Mouse (Mus musculus): ENCODE measurements at regions not wholly inside any gene's neighbourhood (a gene's known extent, or its start where the extent isn't known, plus 50 kb on each side); places are given as distances from the start of the nearest gene placed in this dataset.

DNA sequence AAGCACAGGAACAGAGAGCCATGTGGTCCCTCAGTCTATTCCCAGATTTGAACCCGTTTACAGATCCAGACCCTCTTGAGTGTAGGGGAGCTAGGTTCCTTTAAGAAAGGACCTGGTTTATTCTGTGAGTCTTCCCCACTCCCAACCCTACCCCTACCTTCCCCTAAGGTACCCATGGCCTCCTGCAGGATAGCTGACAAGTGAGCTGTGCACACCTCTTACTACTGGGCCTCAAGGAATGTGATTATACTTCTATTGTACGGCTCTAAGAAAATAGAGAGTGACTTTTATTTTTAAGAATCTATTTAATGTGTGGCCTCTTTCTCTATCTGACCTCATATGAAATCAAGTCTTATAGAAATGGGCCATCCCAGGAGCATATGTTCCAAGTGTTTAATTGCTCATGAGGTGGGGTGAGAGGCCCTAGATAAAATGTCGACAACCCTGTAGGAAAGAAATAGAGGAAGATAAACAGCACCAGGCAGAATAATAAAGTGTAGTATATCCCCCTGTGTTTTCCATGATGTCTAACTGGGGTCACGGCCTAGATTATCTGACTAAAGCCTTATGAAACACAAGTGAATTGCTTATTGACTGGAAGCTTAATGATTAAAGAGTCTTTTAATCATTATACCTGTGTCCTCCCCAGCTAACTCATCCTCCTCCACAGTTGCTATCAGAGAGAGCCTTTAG lies 145.7 kb upstream of the Cdh5 start:
- intact Hi-C loops (cut with DNase I; ENCODE audit: low total_unique reads), result no loop called here

DNA sequence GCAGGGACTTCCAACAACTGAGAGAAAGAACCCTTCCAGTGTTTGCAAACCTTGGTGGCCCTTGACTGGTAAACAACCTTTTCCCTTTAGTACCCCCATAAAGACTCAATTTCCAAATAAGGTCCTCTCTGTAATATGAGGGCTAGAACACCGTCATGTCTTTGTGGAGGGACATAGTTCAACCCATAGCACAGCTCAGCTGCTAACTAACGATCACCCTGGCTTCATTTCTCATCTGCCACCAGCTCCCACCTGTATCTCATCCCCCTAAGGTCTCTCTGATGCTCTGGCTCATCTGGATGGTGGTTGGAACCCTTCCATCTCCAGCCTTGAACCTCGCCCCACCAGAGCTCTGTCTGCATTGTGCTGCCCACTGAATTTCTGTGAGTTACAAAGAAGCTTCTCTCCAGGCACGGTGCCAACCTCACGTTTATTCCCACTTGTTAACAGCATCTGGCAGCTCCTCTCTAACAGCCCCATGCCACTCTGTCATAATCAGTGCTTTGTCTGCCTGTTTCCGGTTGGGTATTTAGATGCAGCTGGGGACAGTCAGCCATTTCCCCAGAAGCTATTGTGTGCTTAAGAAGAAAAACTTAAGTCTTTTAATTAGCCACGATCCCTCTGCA lies 137.0 kb upstream of the Cdh5 start:
- intact Hi-C loops (cut with DNase I; ENCODE audit: low total_unique reads), result no loop called here
- DNase-seq, result peak; percentile 7

More for the DNA sequence above, 145.7 kb upstream of the Cdh5 start:
- DNase-seq, result no peak

DNA sequence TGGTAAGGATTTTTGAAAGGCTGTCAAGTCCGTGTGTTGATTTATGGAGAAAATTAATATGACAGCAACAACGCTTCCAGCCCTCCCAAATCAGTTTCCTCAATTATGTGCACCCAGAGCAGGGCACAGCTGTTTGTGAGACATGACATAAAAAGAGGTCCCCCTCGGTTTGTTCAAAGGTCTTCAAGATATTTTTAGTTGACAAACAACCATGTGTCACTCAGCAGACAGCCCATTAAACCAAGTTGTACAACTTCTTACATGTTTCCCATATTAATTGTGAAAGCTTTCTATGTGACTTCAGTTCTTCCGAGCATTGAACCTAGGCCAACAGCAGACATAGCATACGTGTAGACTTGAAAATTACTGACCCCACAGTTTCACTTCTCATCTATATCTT lies 131.5 kb upstream of the Cdh5 start:
- DNase-seq, result no peak
- intact Hi-C loops (cut with DNase I; ENCODE audit: low total_unique reads), result no loop called here

DNA sequence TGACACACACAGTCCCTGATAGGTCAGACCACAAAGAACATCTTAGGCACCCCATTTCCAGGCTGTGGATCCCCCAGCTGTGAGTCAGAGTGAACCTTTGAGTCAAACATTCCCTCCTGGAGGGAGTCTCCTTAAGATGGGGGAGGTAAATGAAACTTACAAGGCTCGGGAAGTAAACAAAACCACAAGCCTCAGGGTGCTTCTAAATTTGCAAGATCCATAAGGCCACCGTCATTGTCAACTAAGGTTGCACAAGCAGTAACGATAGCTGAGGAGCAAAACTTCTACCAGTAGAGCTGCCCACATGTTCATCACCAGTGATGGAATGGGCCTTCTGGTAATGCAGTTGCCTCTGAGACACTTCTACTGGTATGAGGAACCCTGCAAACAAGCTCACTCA lies 130.9 kb upstream of the Cdh5 start:
- intact Hi-C loops (cut with DNase I; ENCODE audit: low total_unique reads), result no loop called here
- no peak for DNase-seq

DNA sequence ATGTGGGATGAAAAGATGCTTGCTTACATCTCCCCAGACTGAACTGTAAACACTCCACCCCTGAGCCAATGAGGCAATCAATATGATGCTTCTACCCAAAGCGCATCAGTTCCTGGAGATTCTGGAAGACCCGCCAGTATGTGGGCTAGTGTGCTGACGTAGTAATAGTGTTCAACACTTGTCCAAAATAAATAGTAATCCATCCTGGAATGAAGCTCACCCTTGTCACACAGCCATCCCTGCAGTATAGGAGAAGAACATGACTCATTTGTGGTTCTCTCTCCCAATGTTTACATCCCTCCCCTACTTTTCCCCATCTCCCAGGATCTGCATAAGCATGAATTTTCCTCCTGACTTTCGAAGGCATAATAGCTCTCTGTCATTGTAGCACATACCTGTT lies 130.5 kb upstream of the Cdh5 start:
- DNase-seq, result no peak
- intact Hi-C loops (cut with DNase I; ENCODE audit: low total_unique reads), result no loop called here

DNA sequence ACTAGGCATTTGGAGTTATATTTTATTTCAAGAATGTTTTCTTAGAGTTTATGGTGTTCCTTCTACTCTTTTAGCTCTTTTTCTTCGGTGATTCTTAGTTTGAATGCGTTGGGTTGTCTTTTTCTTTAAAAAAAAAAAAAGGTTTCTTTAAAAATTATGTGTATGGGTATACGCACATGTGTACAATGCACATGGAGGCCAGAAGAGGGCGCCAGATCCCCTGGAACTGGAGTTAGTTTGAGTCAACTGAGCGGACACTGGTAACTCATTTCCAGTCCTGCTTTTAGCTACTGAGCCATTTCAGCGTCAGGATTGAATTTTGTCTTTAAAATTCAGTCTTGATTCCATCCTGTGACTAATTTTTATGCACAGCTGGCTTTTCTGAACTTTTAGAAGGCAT lies 124.9 kb upstream of the Cdh5 start:
- intact Hi-C loops (cut with DNase I; ENCODE audit: low total_unique reads), result no loop called here

DNA sequence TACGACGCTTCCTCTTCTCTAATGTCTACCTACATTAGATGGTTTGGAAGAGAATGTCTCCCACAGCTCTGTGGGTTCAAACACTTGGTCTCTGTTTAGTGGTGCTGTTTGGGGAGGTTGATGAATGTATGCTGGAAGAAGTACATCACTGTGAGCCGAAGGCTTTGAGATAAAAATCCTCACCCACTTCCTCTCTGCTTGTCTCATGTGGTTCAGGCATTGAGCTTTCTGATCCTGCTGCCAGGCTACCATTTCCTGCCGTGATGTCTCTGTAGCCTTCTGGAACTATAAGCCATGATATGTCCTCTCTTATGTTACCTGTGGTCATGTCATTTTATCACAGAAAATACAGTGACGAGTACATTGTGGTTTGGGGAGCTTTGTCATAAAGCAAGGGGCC lies 122.5 kb upstream of the Cdh5 start:
- intact Hi-C loops (cut with DNase I; ENCODE audit: low total_unique reads), result no loop called here
- DNase-seq, result no peak

More for the DNA sequence above, 124.9 kb upstream of the Cdh5 start:
- DNase-seq, result no peak

DNA sequence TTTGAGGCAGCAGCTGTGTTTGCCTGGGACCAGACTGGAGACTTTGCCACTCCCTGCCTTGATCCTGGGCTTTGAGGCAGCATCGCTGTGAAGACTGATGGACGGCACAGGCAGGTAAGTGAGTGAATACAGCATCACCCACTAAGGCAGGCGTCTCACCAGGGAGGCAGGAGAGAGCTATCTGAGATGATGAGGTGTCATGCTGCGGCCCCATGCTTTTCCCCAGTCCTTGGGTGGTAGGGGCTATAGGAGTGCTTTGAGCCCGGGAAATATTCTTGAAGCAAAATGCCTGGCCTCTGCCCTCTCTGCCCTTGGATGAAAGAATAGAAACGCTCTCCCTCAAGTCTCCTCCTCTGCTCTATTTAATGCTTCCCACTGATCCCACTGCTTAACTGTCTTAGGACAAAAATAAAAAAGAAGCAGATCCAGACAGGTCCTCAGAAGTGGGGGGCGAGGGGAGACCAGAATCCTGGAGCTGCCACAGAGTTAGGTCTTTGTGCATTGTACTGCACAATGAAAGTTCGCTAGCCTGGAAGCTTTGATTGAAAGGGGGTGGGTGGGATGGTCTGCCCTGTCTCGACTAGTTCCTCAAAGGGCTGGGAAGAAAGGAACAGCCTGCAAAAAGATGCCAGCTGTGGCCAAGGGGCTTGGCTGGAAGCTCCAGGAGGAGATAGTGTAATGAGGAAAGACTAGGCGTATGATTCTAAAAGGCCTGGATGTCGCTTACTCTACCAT lies 117.4 kb upstream of the Cdh5 start:
- DNase-seq, result no peak
- intact Hi-C loops (cut with DNase I; ENCODE audit: low total_unique reads), result no loop called here

DNA sequence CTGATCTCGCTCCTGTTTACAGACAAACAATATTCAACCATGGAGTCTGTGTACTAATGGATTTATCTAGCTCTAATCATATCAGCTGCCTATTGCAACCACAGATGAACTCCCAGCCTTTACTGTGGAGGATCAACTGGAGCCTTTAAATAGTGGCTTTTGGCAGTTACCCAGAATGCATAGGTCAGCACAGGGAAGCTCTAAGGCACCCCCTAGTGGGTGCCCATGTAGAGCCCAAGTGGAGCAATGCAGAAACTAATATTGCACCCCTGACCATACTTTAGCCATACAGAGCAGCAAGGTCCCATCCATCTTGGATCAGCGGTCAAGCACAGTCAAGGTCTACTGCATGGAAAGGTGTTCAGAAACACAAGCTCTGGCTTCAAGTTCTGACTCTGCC lies 115.8 kb upstream of the Cdh5 start:
- no peak for DNase-seq
- intact Hi-C loops (cut with DNase I; ENCODE audit: low total_unique reads), result no loop called here

DNA sequence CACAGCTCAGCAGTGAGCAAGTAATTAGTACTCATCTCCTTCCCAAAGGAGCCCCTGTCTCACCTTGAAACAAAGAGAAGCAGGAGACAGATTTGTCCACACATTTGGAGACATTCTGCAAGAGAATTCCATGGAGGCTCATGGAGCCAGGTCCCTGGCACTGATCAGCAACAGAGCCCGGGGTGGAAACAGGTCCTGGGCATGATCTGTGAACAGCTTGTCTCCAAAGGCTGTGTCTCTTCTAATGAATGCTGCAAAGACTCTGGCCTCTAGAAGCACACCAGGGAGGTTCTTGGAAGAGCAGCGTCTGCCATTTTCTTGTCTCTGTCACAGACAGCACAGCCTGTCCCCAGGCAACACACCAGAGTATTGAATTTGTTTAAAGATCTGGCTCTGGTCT lies 107.5 kb upstream of the Cdh5 start:
- intact Hi-C loops (cut with DNase I; ENCODE audit: low total_unique reads), result no loop called here
- no peak for DNase-seq

DNA sequence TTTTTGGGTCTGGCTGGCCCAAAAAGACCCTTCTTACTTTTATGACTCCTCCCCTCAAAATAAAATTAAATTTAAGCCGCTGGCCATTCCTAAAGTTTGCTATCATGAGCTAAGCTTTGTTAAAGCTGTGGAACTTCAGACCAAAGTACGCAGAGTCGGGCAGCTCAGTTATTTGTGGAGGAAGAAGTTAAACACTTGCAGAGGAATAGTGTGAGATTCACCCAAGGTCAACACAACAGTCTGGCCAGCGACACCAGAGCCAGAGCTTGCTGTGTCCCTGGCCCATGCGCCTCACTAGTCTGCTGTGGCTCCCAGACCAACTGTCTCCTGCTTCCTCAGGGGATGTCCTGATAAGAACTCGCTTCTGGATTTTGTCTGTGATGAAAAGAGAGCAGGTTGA lies 103.3 kb upstream of the Cdh5 start:
- no peak for DNase-seq

DNA sequence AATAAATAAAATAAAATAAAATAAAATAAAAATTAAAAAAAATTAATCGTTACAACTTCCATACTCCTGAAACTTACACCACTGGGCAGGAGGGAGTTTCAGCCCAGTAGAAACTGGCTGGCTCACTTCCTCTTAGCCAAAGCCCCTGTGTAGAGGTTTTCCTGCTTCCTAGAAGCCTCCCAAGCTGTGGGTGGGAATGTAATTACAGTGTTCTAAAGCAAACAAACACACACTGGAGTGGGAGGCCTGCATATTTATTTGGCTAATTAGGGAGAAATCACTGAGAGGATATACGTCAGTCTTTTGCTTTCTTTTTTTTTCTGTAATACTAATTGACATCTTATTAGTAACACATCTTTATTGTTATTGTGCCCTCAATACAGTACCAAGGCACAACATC lies 94.2 kb upstream of the Cdh5 start:
- no peak for DNase-seq
- intact Hi-C loops (cut with DNase I; ENCODE audit: low total_unique reads), result no loop called here

More for the DNA sequence above, 103.3 kb upstream of the Cdh5 start:
- intact Hi-C loops (cut with DNase I; ENCODE audit: low total_unique reads), result no loop called here

DNA sequence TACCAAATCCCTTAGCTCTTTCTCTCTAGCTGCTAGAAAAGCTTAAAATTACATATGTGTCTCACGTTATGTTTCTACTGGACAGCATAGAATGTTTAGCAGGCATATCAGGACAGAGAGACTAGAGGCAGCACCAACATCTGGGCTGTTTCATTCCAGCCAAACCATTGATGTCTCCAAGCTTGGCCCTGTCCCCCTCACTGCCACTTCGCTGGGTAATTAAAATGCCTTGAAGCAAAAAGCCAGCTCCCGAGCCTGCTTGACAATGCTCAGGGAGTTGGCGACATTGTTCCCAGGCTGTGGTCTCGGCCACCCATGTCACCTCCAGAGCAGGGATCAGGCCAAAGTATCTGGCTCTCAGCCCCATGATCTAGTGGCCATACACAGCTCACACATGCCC lies 92.7 kb upstream of the Cdh5 start:
- intact Hi-C loops (cut with DNase I; ENCODE audit: low total_unique reads), result no loop called here
- DNase-seq, result no peak

DNA sequence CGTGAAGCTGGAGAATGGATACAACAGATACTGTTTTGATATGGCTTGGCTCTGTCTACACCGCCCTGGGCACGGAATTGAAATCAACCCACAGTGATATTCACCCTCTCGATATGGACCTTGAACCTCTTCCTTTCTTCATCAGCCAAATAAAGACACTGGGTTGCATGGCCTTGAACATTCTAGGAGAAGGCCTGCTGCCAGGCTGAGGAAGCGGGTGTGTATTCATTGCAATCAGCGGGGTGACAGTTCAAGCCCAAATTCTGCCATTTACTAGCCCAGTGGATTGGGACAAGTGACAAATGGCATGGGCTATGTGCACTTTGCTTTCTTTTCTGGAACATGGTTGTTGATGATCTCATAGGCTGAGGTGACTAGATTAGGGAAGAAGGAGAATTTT lies 92.1 kb upstream of the Cdh5 start:
- intact Hi-C loops (cut with DNase I; ENCODE audit: low total_unique reads), result no loop called here
- DNase-seq, result no peak

DNA sequence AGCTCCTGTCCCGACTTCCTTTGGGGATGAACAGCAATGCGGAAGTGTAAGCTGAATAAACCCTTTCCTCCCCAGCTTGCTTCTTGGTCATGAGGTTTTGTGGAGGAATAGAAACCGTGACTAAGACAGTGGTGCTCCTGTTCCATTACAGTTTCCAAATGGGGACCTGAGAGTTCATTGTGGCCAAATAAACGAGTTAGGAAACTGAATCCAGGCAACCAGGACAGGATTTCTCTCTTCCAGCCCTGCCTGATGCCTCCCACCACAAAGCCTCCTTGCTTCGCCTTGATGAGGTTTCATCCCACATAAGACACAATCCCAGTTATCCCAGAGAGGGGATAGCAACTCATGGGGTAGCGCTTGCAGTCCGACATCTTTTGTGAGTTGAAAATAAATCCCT lies 79.2 kb upstream of the Cdh5 start:
- intact Hi-C loops (cut with DNase I; ENCODE audit: low total_unique reads), result no loop called here
- DNase-seq, result no peak

DNA sequence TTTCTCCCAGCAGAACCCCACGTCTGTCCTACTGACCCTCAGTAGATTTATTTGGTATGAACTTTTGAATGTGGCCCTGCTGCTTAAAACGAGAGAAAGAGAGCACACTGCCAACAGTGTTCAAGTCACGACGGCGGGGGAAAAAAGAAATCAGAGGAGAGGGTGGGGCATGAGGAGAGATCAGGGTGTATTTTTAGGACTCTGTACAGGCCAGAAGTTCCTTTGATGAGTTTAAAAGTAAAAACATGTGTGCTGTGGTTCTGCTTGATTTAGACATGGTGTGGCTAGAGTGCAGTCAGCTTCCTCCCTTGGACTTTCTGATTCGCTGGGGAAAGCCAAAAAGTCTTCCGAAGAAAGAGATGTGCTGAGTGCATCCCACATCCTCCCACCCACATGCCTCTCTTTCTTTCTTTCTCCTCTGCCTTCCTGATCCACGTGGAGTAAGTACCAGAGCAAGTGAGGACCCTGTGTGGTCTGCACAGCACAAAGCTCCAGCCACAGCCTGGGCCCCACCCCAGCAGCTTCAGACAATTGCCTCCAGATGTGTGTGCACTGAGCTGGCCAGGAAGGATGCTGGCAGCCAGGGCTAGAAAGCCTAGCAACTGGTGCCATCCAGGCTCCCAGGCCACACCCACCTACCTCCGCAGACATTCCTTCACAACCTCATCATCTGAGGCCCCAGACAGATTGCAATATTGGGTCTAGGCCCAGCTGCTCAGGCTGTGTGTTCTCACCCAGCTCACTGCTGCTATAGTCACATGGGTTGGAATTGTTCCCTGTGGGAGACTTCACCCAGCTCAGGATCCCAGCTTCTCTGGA lies 78.5 kb upstream of the Cdh5 start:
- DNase-seq, result peak; percentile 76
- intact Hi-C loops (cut with DNase I; ENCODE audit: low total_unique reads), result no loop called here

DNA sequence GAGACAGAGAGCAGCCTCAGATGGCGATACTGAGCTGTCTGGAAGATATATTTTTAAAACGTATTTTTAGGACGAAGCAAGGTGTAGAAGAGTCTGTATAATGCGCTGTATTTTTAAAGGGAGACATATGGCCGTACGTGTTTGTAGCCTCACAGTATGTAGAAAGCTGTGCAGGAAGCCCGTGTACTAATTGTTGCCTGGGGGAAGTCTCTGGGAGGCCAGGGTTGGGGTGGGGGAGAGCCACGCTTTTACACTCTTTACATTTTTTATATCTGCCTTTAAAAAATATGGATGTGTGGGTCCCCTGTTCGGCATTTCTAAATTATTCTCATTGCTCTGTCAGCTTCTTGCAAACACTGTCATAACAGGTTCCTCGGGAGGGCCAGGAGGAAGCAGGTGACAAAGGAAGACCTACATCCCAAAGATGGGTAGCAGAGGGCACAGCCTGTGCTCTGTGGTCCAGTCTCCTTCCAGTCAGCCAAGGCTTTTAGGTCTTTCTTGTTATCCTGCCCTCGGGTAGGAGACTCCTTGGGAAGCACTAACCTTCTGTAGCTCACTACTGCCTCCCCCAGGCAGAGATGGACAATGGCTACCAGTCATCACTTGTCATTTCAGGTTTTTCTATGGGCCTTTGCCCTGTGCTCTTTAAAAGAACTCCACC lies 74.1 kb upstream of the Cdh5 start:
- no peak for DNase-seq
- intact Hi-C loops (cut with DNase I; ENCODE audit: low total_unique reads), result loop anchor here (5.0 kb wide), 1 partner anchor 450 kb away; no protein-coding TSS in a partner anchor

DNA sequence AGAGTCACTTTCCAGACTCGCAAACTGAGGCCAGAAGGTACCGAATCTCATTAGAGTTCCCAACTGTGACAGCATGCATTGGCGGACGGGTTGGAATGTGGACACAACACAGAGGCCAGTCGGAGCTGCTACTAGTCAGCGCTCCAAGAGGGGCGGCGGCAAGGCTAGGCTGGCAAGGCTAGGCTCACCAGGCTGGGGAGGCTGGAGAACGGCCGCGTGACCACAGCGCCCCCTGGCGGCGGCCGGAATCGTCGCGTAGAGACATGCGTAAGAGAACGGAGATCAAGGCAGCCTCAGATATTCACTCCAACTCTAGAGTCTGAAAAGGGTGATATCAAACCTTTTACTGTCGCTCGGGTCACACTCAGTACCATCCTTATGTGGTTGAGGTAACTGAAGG lies 72.8 kb upstream of the Cdh5 start:
- peak; percentile 83 for DNase-seq
- intact Hi-C loops (cut with DNase I; ENCODE audit: low total_unique reads), result loop anchor here (5.0 kb wide), 1 partner anchor 451 kb away; no protein-coding TSS in a partner anchor

DNA sequence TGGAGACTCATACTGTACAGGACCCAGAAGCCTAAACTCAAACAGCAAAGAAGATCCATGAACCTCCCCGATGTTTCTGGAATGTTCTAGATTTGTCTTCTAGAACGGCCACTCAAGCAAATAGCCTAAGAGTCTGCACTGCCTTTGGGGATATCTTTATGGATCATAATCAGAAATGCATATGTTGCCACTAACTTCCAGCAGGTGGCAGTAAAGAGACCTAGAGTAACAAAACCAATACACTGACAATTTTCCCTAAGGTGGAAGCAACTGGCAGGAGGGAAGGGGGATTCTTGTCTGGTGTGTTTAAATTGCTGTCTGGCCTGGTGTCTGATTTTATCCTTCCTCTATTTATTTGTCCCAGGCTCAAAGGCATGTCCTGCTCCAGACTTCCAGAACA lies 69.2 kb upstream of the Cdh5 start:
- DNase-seq, result no peak
- intact Hi-C loops (cut with DNase I; ENCODE audit: low total_unique reads), result no loop called here

DNA sequence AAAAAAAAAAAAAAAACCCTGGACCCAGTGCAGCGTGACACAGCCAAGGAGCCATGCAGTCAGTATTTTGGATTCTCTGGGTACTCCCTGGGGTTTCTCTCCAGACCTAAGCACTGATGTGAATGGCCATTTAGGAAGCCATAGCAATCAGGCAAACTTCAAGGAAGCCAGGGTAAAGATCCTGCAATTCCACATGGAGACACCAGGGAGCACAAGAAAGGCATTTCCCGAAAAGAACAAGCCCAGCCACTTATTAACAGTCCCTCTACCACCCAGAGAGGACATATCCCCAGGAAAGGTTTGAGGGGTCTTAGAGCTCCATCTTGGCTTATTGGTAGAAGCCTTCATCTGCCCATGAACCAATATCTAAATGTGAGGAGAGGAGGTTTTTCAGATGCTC lies 68.3 kb upstream of the Cdh5 start:
- no peak for DNase-seq
- intact Hi-C loops (cut with DNase I; ENCODE audit: low total_unique reads), result no loop called here
